Mouse (Mus musculus) forebrain, embryonic 13.5 days (tissue): ENCODE measurements around the gene Fn1. TPM values are rescaled to one million over a fixed set of nuclear protein-coding genes. Genes with fewer than 3 reads are reported as not detected.

Source experiments
- ATAC-seq: fragments of 200-750 bp; cut with Nextera tagmentation; 2 replicates; pipeline ENCODE4 v1.8.0; 2017
- H3K27ac ChIP-seq: fragments of 300-500 bp; sonication (generic); 2 replicates; pipeline ENCODE4 v1.5.1; 2015; ENCODE audit warnings: inconsistent platforms, mild to moderate bottlenecking, moderate library complexity
- H3K27me3 ChIP-seq: fragments of 300-500 bp; sonication (generic); 2 replicates; pipeline ENCODE4 v1.6.1; 2015; ENCODE audit warnings: mild to moderate bottlenecking, inconsistent platforms
- H3K36me3 ChIP-seq: fragments of 300-500 bp; sonication (generic); 2 replicates; pipeline ENCODE4 v1.6.1; 2015; ENCODE audit warnings: mild to moderate bottlenecking, inconsistent platforms; ENCODE audit not compliant: poor library complexity, severe bottlenecking
- H3K4me1 ChIP-seq: fragments of 300-500 bp; sonication (generic); 2 replicates; pipeline ENCODE4 v1.6.1; 2015; ENCODE audit warnings: inconsistent platforms
- H3K4me2 ChIP-seq: fragments of 300-500 bp; sonication (generic); 2 replicates; pipeline ENCODE4 v1.6.1; 2015; ENCODE audit warnings: inconsistent platforms, mild to moderate bottlenecking, moderate library complexity
- H3K4me3 ChIP-seq: fragments of 300-500 bp; sonication (generic); 2 replicates; pipeline ENCODE4 v1.5.1; 2015; ENCODE audit warnings: mild to moderate bottlenecking, inconsistent platforms
- H3K9ac ChIP-seq: fragments of 300-500 bp; sonication (generic); 2 replicates; pipeline ENCODE4 v1.6.1; 2015; ENCODE audit warnings: mild to moderate bottlenecking, inconsistent platforms
- H3K9me3 ChIP-seq: fragments of 300-500 bp; sonication (generic); replicated peaks from 2 replicates; pipeline ENCODE4 v1.6.1; 2016; ENCODE audit warnings: inconsistent platforms
- WGBS: fragments of 180-500 bp; shearing (Covaris S2); methylation state at CpG from one replicate; pipeline ENCODE4 v1.1.7; 2015; 5-methylcytosine and 5-hydroxymethylcytosine counted together
- polyA plus RNA-seq: library from polyadenylated mRNA; unstranded; fragments of >200 nt; fragmentation: Nextera tagmentation; extraction: Ambion mirVana; gene quantifications from 2 replicates; pipeline ENCODE4 v1.2.1, GENCODE M21; 2015

Gene Fn1
- 31.2 and 38.3 TPM in 2 replicates for polyA plus RNA-seq

DNA sequence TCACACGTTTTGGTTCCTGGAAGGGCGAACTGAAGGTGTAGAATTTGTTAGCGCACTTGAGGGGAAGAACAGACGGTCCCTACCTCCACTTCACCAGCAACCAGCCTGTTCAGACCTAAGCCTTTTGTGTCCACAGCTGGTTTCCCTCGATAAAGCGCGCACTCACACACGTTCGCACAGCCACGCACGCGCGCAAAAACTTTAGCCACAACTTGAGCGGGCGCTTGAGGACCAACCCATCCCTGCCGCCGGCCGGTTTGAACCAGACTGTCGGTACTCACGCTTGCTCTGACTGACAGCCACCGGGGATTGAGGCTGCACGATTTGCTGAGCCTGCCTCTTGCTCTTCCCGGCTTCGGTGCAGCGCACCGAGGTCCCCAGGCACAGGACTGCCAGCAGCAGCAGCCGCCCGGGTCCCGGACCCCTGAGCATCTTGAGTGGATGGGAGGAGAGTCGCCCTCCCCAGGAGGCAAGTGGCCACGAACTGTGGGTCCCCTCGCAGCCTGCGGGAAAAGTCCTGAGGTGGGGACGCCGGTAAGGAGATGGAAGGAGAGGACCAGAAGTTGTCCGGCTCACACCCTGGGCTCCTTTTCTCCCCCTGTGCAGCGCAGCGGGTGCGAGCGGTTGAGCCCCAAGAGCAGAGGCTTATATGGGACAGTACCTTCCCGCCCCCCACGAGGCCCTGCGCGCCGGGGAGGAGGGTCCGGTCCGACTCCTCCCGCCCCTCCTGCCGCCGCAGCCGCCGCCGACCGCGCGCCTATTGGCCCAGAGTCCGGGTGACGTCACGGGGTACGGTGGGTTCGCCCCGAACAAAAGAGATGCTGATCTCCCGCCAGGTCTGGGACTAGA is at the start of gene Fn1:
Gene Fn1, minus strand, starts transcription at position 650 of the 849 bp plus-strand sequence.
- Histone ChIP-seq H3K27me3 (no peaks in the 10 kb centered on the region), H3K9ac (peak within 1 kb of the TSS; percentile 77), H3K4me2 (peak within 1 kb of the TSS; percentile 84), H3K27ac (peak within 1 kb of the TSS; percentile 83), H3K4me3 (peak within 1 kb of the TSS; percentile 60), H3K36me3 (peaks cover 6% of the 10 kb centered on the region), H3K9me3 (no peaks in the 10 kb centered on the region), H3K4me1 (peaks cover 22% of the 10 kb centered on the region)
- ATAC-seq, result peak; percentile 96
- under 1% methylated on average over 61 of the region's 63 CpGs for WGBS

DNA sequence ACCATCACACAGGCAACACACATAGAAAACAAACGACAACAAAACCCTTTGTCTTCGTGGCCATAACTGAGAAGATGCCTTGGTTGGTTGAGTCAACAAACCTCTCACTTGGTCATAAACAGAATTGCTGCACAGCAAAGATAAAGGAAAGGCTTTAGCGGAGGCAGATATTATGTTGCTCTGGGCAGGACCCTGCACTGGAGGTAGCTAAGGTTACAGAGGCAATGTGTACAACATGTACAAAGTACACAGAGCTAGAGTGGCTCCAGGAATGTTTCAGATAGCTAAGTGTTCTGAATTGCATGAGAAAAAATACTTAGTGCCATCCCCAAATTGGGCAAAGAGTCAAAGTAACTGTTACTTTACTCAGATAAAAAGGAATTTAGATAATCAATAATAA is 43.1 kb upstream of the Fn1 start:
- Histone ChIP-seq H3K9me3 (no peaks in the 10 kb centered on the region), H3K4me3 (no peak overlapping the region), H3K4me2 (no peak overlapping the region), H3K36me3 (no peaks in the 10 kb centered on the region), H3K27ac (no peak overlapping the region), H3K27me3 (no peaks in the 10 kb centered on the region), H3K9ac (no peak overlapping the region), H3K4me1 (no peaks in the 10 kb centered on the region)
- ATAC-seq, result no peak
- 94% methylated on average over 3 of the region's 3 CpGs for WGBS

DNA sequence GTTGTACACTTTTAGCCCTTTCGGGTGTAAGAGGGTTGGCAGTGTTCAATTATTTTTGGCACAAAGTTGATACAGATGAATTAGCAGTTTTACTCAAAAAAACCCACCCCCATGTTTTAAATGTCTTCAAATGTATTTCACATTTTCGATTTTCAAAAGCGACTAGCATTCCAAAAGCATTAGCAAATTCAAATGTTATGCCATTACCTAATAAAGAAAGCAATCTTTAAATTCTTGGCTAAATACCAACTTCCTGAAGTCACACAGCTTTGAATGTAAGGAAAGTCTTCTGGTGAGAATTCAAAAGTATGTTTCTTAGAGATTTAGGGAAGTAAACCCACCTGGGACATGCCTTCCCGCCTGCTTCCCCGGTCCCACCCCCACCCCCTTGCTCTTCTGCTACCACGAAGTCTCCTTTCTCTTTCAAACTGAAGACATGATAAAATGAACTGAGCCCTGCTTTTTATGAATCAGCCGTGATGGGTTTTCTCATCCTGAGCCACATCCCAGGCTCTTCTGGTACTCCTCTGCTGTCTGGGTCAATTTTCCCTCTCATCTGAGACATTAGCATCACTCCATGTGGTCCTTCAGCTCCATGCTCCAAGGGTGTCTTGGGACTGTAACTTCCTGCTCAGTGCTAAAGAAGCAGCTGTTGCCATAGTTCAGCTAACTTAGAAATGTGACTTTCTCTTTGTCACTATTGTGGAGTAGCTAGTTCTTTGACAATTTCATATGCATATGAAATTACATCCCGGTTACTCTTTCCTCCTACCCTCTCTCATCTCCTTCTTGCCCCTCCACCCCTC is 38.7 kb upstream of the Fn1 start:
- no peak overlapping the region for H3K4me2 ChIP-seq
- no peaks in the 10 kb centered on the region for H3K36me3 ChIP-seq
- ATAC-seq, result no peak
- no peaks in the 10 kb centered on the region for H3K27me3 ChIP-seq
- H3K4me1 ChIP-seq, result no peaks in the 10 kb centered on the region
- H3K27ac ChIP-seq, result no peak overlapping the region
- no peak overlapping the region for H3K9ac ChIP-seq
- no peaks in the 10 kb centered on the region for H3K9me3 ChIP-seq
- 78% methylated on average over 8 of the region's 8 CpGs for WGBS
- H3K4me3 ChIP-seq, result no peak overlapping the region

DNA sequence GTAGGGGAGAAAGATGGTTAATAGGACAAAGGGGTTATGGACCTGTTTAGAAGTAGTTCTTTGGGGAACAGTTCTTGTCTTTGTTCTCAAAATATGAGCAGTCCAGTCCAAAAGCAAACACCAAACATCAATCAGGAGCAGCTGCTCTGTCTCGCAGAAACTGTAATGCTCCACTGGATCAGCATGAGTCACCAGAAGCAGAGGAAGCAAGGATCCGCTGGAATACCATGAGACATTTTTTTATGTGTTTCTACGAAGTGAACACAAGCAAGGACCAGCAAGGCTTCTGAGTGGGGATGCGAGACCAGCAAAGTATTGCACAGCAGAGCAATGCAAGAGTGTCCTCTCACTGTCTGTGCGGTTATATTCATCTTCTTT is 35.9 kb upstream of the Fn1 start:
- Histone ChIP-seq H3K9ac (no peak overlapping the region), H3K27me3 (no peaks in the 10 kb centered on the region), H3K36me3 (no peaks in the 10 kb centered on the region), H3K27ac (no peak overlapping the region), H3K4me2 (no peak overlapping the region), H3K4me1 (no peaks in the 10 kb centered on the region), H3K4me3 (no peak overlapping the region), H3K9me3 (no peaks in the 10 kb centered on the region)
- no peak for ATAC-seq
- WGBS, result 93% methylated on average over 5 of the region's 5 CpGs

DNA sequence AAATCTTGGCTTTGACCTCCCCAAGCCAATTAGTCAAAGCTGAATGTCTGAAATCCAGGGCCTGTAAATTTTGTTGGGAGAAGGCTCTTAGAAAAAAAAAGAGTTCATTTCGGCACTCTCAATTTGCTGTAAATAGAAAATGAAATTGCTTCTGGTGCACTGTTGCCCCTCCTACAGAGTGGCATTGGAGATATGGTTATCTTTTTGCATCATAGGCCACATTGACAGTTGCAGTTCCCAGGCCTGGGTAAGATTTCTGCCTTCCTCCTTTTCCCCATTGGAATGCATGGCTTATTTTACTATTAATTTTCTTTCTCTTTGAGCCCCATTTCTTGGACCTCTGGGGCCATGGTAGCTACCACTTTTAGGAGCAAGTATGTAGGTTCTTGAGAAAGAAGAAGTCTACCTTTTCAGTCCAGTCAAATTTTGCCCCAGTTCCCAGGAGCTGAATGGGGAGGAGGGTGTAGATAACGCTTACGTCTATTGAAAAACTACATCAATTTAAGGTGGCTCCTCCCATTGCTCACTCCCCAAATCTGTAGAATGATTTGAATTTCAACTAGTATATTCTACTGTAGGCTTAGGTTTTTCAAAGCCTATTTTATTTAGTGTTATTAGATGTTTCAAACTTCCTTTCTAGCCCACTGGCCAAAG is 35.4 kb upstream of the Fn1 start:
- H3K4me1 ChIP-seq, result no peaks in the 10 kb centered on the region
- H3K4me3 ChIP-seq, result no peak overlapping the region
- H3K9ac ChIP-seq, result no peak overlapping the region
- no peak overlapping the region for H3K27ac ChIP-seq
- H3K27me3 ChIP-seq, result no peaks in the 10 kb centered on the region
- no peaks in the 10 kb centered on the region for H3K36me3 ChIP-seq
- no peak overlapping the region for H3K4me2 ChIP-seq
- no peaks in the 10 kb centered on the region for H3K9me3 ChIP-seq
- 97% methylated on average over 3 of the region's 3 CpGs for WGBS
- ATAC-seq, result no peak

DNA sequence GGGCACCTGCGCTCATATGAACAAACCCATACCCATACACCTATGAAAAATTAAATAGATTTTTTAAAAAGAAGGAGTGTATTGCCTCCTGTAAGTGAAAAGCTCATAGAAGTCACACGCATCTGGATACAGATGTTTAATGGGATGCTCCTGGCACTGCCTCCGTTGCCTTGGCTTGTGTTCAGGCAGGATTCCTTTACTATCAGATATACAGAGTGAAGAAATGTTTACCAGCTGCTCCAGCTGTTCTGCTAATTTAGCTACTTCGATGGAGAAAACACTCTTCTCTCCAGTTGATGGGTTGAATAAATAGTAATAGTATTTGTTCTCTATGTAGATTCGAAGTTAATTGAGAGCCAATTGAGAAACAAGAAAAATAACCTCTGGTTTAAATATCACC is 33.8 kb upstream of the Fn1 start:
- H3K4me3 ChIP-seq, result no peak overlapping the region
- no peaks in the 10 kb centered on the region for H3K27me3 ChIP-seq
- H3K9ac ChIP-seq, result no peak overlapping the region
- no peak overlapping the region for H3K4me2 ChIP-seq
- H3K4me1 ChIP-seq, result no peaks in the 10 kb centered on the region
- H3K9me3 ChIP-seq, result no peaks in the 10 kb centered on the region
- no peaks in the 10 kb centered on the region for H3K36me3 ChIP-seq
- H3K27ac ChIP-seq, result no peak overlapping the region
- no peak for ATAC-seq
- WGBS, result 92% methylated on average over 5 of the region's 5 CpGs

DNA sequence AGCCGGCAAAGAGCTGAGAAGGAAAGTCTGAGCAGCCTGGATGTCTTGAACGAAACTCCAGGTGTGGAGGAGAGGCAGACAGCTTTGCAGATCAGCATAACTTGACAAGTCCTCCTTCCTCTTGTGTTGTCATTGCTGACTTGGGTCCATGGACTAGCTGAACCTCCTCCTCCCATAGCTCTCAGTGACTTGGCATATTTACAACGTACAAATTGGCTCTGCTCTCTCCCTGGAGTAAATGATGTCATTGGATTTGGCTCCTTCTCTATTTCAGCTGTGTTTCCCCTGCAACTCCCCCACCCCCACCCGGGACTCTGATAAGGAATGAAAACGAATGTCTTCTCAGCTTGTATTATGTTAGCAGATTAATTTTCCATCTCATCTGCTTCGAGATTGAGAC is 30.7 kb upstream of the Fn1 start:
- no peak overlapping the region for H3K4me2 ChIP-seq
- no peaks in the 10 kb centered on the region for H3K36me3 ChIP-seq
- no peak overlapping the region for H3K27ac ChIP-seq
- WGBS, result 63% methylated on average over 6 of the region's 6 CpGs
- no peak for ATAC-seq
- H3K27me3 ChIP-seq, result no peaks in the 10 kb centered on the region
- no peak overlapping the region for H3K9ac ChIP-seq
- H3K4me1 ChIP-seq, result no peaks in the 10 kb centered on the region
- H3K9me3 ChIP-seq, result no peaks in the 10 kb centered on the region
- H3K4me3 ChIP-seq, result no peak overlapping the region

DNA sequence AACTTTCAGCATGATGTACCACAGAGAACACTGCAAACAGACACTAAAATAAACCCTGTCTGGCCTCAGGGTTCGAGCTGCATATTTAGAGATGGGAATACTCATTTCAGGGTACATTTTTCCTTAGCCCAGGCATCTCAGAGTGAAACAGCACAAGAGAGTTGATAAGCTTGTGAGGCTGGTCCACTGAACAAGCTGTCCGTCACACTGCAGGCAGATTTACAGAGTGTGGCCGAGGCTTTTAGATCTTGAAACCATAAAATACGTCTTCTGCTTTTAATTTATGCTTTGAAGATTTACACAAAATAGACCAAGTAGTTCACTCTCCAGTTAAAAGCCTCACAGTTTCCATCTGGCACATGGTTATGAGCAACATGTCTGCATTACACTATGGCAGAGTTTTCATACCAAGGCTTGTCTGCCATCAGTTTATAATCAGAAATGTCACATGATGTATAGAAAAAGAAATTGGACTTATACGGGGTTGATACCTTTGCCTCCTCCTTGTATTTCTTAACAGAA is 29.3 kb upstream of the Fn1 start:
- no peak overlapping the region for H3K4me3 ChIP-seq
- no peak overlapping the region for H3K27ac ChIP-seq
- H3K9me3 ChIP-seq, result no peaks in the 10 kb centered on the region
- H3K4me1 ChIP-seq, result no peaks in the 10 kb centered on the region
- H3K36me3 ChIP-seq, result no peaks in the 10 kb centered on the region
- no peak for ATAC-seq
- no peaks in the 10 kb centered on the region for H3K27me3 ChIP-seq
- H3K4me2 ChIP-seq, result no peak overlapping the region
- H3K9ac ChIP-seq, result no peak overlapping the region
- WGBS, result 74% methylated on average over 5 of the region's 5 CpGs

DNA sequence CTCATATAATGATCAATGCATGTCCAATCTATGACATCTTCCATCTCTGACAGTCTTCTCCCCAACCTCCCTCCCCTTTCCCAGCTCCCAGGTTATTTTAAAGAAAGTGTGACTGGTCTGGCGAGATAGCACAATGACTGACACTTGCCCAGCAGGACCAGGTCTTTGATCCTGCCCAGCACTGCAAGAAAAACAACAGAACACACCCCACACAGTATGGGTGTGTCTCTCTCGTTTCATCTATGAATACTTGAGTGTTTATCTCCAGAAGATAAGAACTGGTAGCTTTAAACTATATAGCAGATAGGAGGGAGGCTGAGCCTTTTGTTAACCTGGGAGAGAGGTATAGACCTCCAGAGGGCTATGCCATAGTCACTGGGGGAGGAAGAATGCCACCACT is 28.3 kb upstream of the Fn1 start:
- no peak overlapping the region for H3K27ac ChIP-seq
- H3K9me3 ChIP-seq, result no peaks in the 10 kb centered on the region
- H3K9ac ChIP-seq, result no peak overlapping the region
- no peaks in the 10 kb centered on the region for H3K4me1 ChIP-seq
- no peaks in the 10 kb centered on the region for H3K27me3 ChIP-seq
- no peak overlapping the region for H3K4me3 ChIP-seq
- WGBS, result 27% methylated on average over 2 of the region's 2 CpGs
- H3K36me3 ChIP-seq, result no peaks in the 10 kb centered on the region
- no peak for ATAC-seq
- no peak overlapping the region for H3K4me2 ChIP-seq

DNA sequence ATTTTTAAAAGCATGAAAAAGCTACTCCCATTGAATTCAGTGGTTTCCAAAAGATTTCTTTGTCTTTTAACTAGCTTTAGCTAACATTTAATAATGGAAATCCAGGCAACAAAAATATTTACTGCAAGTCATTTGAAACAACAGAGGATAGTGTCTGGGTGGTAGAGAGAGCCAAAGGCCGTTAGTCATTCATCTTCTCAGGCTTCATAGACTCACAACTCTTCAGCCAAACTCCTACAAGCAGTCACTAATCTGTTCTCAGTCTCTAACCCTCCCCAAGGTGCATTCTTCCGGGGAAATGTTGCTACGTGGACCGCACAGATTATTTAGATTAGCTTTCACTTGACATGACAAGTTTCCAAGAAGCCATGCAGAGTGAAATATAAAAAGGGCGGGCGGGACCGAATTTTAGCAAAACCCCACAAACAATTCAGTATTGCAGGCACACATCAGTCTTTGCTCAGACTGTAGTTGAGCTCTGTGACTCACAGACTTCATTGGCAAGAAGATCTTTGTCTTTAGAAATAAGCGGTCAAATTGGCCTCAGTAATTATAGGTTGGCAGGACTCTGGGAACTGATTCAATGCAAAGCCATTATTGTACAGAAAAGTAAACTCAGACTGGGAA is 27.2 kb upstream of the Fn1 start:
- Histone ChIP-seq H3K36me3 (no peaks in the 10 kb centered on the region), H3K4me1 (no peaks in the 10 kb centered on the region), H3K27ac (no peak overlapping the region), H3K9ac (no peak overlapping the region), H3K4me3 (no peak overlapping the region), H3K4me2 (no peak overlapping the region), H3K27me3 (no peaks in the 10 kb centered on the region), H3K9me3 (no peaks in the 10 kb centered on the region)
- 59% methylated on average over 8 of the region's 8 CpGs for WGBS
- no peak for ATAC-seq

DNA sequence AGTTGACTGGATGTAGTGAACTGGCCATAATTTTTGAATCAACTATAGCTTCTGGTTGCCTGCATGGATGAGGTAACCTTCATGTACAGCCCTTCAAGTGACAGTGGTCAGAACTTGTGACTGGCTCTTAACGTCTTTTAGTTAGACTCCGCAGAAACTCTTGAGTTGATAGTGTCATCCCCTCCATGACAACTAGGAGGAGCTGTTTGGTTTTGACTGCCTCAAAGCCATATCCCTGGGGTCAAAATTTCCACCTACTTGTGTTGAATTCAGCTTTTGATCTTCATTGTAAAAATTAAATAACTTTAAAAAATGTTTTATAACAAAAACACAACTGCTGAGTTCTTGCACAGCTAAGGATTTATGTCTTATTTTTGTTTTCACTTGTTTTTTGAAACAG is 22.4 kb upstream of the Fn1 start:
- no peak overlapping the region for H3K4me3 ChIP-seq
- WGBS, result 61% methylated on average over 2 of the region's 2 CpGs
- no peak overlapping the region for H3K9ac ChIP-seq
- no peak overlapping the region for H3K27ac ChIP-seq
- no peaks in the 10 kb centered on the region for H3K9me3 ChIP-seq
- ATAC-seq, result no peak
- H3K4me1 ChIP-seq, result peaks cover 10% of the 10 kb centered on the region
- H3K4me2 ChIP-seq, result no peak overlapping the region
- no peaks in the 10 kb centered on the region for H3K36me3 ChIP-seq
- no peaks in the 10 kb centered on the region for H3K27me3 ChIP-seq

DNA sequence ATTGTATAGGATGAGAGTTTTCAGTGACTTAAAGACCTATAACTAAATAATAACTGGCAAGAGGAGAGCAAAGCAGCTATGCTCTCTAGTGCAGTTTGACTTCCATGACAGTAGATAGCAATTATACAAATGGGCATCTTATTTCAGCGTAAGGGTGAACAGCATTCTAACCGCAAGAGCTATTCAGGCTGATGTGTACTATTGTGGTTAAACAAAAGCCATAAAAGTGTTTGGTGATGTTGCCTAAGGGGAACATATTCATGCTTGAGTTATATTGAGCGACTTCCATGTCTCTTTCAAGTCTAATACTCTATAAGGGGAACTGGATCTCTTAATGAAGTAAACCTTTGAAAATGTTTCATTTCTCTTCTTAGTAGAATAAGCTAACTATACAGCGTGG is 21.3 kb upstream of the Fn1 start:
- Histone ChIP-seq H3K27ac (no peak overlapping the region), H3K9ac (no peak overlapping the region), H3K4me2 (no peak overlapping the region), H3K9me3 (no peaks in the 10 kb centered on the region), H3K27me3 (no peaks in the 10 kb centered on the region), H3K36me3 (no peaks in the 10 kb centered on the region), H3K4me3 (no peak overlapping the region), H3K4me1 (peaks cover 10% of the 10 kb centered on the region)
- ATAC-seq, result no peak
- WGBS, result 53% methylated on average over 4 of the region's 4 CpGs
